Mouse (Mus musculus) CH12.LX (cell line): ENCODE measurements at regions not wholly inside any gene's neighbourhood (a gene's known extent, or its start where the extent isn't known, plus 50 kb on each side); places are given as distances from the start of the nearest gene placed in this dataset.

Experiments
- CTCF ChIP-seq, 2 experiments: IDR thresholded peaks in 1 of 2; conservative IDR thresholded peaks in 1 of 2; 2 replicates each; pipeline ENCODE4 v1.5.1; 2011 to 2012; ENCODE audit warnings: low read depth in 2 of 2, low read length in 2 of 2, improper control_type of control experiment in 1 of 2, inconsistent platforms in 1 of 2, mild to moderate bottlenecking in 1 of 2, moderate library complexity in 1 of 2
- E2F4 ChIP-seq: IDR thresholded peaks from 2 replicates; pipeline ENCODE4 v1.6.1; 2011; ENCODE audit warnings: low read depth, low read length, improper control_type of control experiment; ENCODE audit not compliant: insufficient replicate concordance
- EP300 ChIP-seq: IDR thresholded peaks from 2 replicates; pipeline ENCODE4 v1.6.1; 2011; ENCODE audit warnings: low read length, improper control_type of control experiment
- JUND ChIP-seq: conservative IDR thresholded peaks from 2 replicates; pipeline ENCODE4 v1.6.1; 2011; ENCODE audit warnings: low read depth, low read length, improper control_type of control experiment
- MAZ ChIP-seq: IDR thresholded peaks from 2 replicates; pipeline ENCODE4 v1.6.1; 2012; ENCODE audit warnings: low read depth, mild to moderate bottlenecking, inconsistent platforms, low read length, improper control_type of control experiment, moderate library complexity
- POLR2A ChIP-seq: IDR thresholded peaks from 2 replicates; pipeline ENCODE4 v1.6.1; 2011; ENCODE audit warnings: low read depth, mild to moderate bottlenecking, improper control_type of control experiment, low read length
- RAD21 ChIP-seq: IDR thresholded peaks from 2 replicates; pipeline ENCODE4 v1.6.1; 2011; ENCODE audit warnings: low read depth, mild to moderate bottlenecking, low read length, improper control_type of control experiment, moderate library complexity
- TCF12 ChIP-seq: IDR thresholded peaks from 2 replicates; pipeline ENCODE4 v1.6.1; 2014; ENCODE audit warnings: low read depth, mild to moderate bottlenecking, inconsistent platforms, low read length, improper control_type of control experiment
- ZKSCAN1 ChIP-seq: IDR thresholded peaks from 2 replicates; pipeline ENCODE4 v1.6.1; 2012; ENCODE audit warnings: low read depth, inconsistent platforms, low read length, improper control_type of control experiment, borderline replicate concordance
- ZMIZ1 ChIP-seq: IDR thresholded peaks from 2 replicates; pipeline ENCODE4 v1.6.1; 2012; ENCODE audit warnings: low read depth, mild to moderate bottlenecking, inconsistent platforms, low read length, improper control_type of control experiment
- ZNF384 ChIP-seq: IDR thresholded peaks from 2 replicates; pipeline ENCODE4 v1.6.1; 2012; ENCODE audit warnings: low read depth, low read length, improper control_type of control experiment, inconsistent platforms

- TF ChIP-seq EP300 (no peak), ZMIZ1 (no peak), RAD21 (no peak), CTCF (conservative IDR thresholded peaks at IDR 0.05 in 1 of 2, IDR thresholded peaks at IDR 0.05 in 1 of 2; ENCODE audit: low read depth in 2 of 2, low read length in 2 of 2) (no peak), POLR2A (no peak), MAZ (no peak), ZNF384 (no peak), TCF12 (no peak), JUND (no peak), ZKSCAN1 (no peak), E2F4 (no peak)
Measured at GRCm38 (mm10) chr8:33980999-33981398, 130.5 kb downstream of the Gm10131 start.
